Mouse (Mus musculus) hindbrain, embryonic 12.5 days (tissue): ENCODE measurements around the gene Stpg4. TPM values are rescaled to one million over a fixed set of nuclear protein-coding genes. Genes with fewer than 3 reads are reported as not detected.
A peak's percentile ranks its signal among the peaks of the same experiment; 100 is the strongest.

ENCODE experiments used
- ATAC-seq: fragments of 200-750 bp; cut with Nextera tagmentation; 2 replicates; pipeline ENCODE4 v1.8.0; 2017; ENCODE audit warnings: moderate TSS enrichment; ENCODE audit not compliant: low FRiP score
- H3K27ac ChIP-seq: fragments of 300-500 bp; sonication (generic); 2 replicates; pipeline ENCODE4 v1.5.1; 2016; ENCODE audit warnings: mild to moderate bottlenecking
- H3K27me3 ChIP-seq: fragments of 300-500 bp; sonication (generic); 2 replicates; pipeline ENCODE4 v1.6.1; 2016; ENCODE audit warnings: mild to moderate bottlenecking
- H3K36me3 ChIP-seq: fragments of 300-500 bp; sonication (generic); 2 replicates; pipeline ENCODE4 v1.6.1; 2016; ENCODE audit warnings: mild to moderate bottlenecking
- H3K4me1 ChIP-seq: fragments of 300-500 bp; sonication (generic); 2 replicates; pipeline ENCODE4 v1.6.1; 2016
- H3K4me2 ChIP-seq: fragments of 300-500 bp; sonication (generic); replicated peaks from 2 replicates; pipeline ENCODE4 v1.6.1; 2016; ENCODE audit warnings: mild to moderate bottlenecking
- H3K4me3 ChIP-seq: fragments of 300-500 bp; sonication (generic); 2 replicates; pipeline ENCODE4 v1.5.1; 2016; ENCODE audit warnings: mild to moderate bottlenecking
- H3K9ac ChIP-seq: fragments of 300-500 bp; sonication (generic); 2 replicates; pipeline ENCODE4 v1.6.1; 2016; ENCODE audit warnings: mild to moderate bottlenecking, moderate library complexity
- H3K9me3 ChIP-seq: fragments of 300-500 bp; sonication (generic); replicated peaks from 2 replicates; pipeline ENCODE4 v1.6.1; 2016; ENCODE audit warnings: mild to moderate bottlenecking
- WGBS: fragments of 180-500 bp; shearing (Covaris S2); methylation state at CpG from one replicate; pipeline ENCODE4 v1.1.7; 2016; 5-methylcytosine and 5-hydroxymethylcytosine counted together
- polyA plus RNA-seq: library from polyadenylated mRNA; unstranded; fragments of >200 nt; fragmentation: Nextera tagmentation; extraction: Ambion mirVana; gene quantifications from 2 replicates; pipeline ENCODE4 v1.2.1, GENCODE M21; 2016

Stpg4 gene
- polyA plus RNA-seq, 1 experiment from 2014 or later = 0.34 TPM

DNA sequence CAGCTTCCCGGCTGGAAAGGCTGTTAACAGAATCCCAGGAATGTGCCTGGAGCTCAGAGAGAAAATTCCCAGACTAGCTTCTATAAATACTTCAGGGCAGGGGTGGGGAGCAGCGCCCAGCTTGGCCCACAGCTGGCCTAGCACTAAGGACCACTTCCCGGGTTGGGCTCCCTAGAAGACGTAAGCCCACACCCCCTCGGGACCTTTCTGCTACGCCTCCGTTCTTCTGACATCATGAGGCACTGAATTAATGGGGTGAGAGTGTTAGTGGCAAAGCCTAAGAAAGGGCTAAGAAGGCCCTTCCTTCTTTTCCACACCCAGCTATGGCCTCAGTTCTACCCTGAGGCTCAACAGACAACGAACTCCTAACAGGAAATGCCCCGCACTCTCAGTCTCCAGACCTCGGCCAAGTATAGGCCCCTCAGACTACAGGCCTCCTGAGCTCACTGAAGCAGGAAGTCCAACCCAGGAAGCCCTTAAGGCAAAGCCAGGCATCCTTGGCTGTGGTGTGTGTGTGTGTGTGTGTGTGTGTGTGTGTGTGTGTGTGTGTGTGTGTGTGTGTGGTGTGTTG, 51.5 kb downstream of the Stpg4 start:
- Histone ChIP-seq H3K27me3 (no peaks in the 10 kb centered on the region), H3K27ac (0 out of 2 replicates have a peak overlapping the region, but pooled peaks have one; percentile 17), H3K4me1 (peaks cover 62% of the 10 kb centered on the region), H3K9ac (no peak overlapping the region), H3K9me3 (no peaks in the 10 kb centered on the region), H3K36me3 (no peaks in the 10 kb centered on the region), H3K4me3 (no peak overlapping the region), H3K4me2 (no peak overlapping the region)
- 47% methylated on average over 10 of the region's 10 CpGs for WGBS
- ATAC-seq = no peak

DNA sequence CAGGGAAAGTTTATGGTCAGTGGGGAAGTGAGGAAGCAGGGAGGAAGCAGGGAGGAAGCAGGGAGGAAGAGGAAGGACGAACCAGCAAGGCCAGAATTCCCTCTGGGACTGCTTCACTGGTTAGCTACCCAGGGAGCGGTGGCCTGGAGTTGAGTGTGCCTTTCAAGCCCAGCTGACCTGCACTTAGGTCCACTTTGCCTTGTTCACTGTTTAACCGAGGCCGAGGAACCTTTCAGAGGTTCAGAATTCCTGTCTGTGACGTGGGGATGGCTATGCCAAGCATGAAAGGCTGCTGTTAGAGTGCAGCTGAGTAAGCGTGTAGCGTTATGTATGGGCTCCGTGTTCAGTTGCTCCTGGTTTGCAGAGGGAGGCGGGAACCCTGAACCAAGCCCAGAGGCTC, 54.2 kb downstream of the Stpg4 start:
- Histone ChIP-seq H3K4me1 (peaks cover 53% of the 10 kb centered on the region), H3K4me3 (no peak overlapping the region), H3K36me3 (no peaks in the 10 kb centered on the region), H3K4me2 (no peak overlapping the region), H3K9ac (no peak overlapping the region), H3K27me3 (0 out of 2 replicates have a peak, but pooled peaks cover 2% of the 10 kb centered on the region), H3K9me3 (no peaks in the 10 kb centered on the region), H3K27ac (no peak overlapping the region)
- no peak for ATAC-seq
- 91% methylated on average over 9 of the region's 9 CpGs for WGBS

DNA sequence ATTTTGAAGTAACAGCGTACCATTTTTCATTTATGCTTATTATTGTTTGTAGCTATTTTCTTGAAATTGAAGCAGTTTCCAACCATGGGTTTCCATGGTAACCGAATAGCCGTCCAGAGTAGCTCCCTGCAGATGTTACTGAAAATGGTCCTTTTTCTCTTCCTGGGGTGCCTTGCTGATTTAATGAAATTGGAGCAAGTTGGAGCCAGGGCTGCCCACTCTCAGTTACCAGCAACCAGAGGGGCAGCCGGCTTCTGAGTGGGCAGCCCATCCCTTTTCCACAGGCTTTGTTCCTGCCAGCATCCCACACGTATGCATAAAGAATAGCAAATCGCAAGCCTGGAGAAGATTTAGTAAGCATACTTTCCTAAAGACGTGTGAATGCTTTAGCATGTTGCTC, 55.4 kb downstream of the Stpg4 start:
- peaks cover 53% of the 10 kb centered on the region for H3K4me1 ChIP-seq
- 68% methylated on average over 7 of the region's 7 CpGs for WGBS

DNA sequence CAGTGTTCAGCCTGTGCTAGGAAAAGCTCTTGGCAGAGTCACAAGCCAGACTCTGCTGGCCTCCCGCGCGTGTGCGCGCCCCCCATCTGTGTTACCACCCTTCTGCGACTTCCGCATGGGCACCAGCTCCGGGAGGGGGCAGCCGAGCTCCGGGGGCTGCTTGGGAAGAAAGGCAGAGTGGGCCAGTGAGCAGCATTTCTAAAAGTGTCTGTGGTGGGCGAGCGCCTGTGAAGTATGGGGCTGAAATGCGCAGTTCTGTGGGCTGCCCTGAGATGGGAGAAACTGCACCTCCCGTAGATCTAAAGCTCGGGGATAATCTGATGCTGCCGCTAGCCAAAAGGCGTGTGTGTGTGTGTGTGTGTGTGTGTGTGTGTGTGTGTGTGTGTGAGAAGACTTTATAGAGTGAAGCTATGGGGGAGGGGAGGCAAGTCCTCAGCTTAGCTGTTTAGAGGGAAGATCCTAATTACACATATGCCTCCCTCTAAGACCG, 58.2 kb downstream of the Stpg4 start:
- H3K4me2 ChIP-seq = no peak overlapping the region
- WGBS = 71% methylated on average over 18 of the region's 18 CpGs
- H3K4me1 ChIP-seq = peaks cover 45% of the 10 kb centered on the region
- no peaks in the 10 kb centered on the region for H3K9me3 ChIP-seq
- H3K4me3 ChIP-seq = no peak overlapping the region
- 0 out of 2 replicates have a peak, but pooled peaks cover 4% of the 10 kb centered on the region for H3K27me3 ChIP-seq
- no peak for ATAC-seq
- no peak overlapping the region for H3K9ac ChIP-seq
- no peak overlapping the region for H3K27ac ChIP-seq
- H3K36me3 ChIP-seq = no peaks in the 10 kb centered on the region

More for the DNA sequence above, 55.4 kb downstream of the Stpg4 start:
- Histone ChIP-seq H3K27ac (0 out of 2 replicates have a peak overlapping the region, but pooled peaks have one; percentile 30), H3K36me3 (no peaks in the 10 kb centered on the region), H3K9ac (no peak overlapping the region), H3K27me3 (0 out of 2 replicates have a peak, but pooled peaks cover 4% of the 10 kb centered on the region), H3K4me3 (no peak overlapping the region), H3K9me3 (no peaks in the 10 kb centered on the region), H3K4me2 (no peak overlapping the region)
- ATAC-seq = no peak

DNA sequence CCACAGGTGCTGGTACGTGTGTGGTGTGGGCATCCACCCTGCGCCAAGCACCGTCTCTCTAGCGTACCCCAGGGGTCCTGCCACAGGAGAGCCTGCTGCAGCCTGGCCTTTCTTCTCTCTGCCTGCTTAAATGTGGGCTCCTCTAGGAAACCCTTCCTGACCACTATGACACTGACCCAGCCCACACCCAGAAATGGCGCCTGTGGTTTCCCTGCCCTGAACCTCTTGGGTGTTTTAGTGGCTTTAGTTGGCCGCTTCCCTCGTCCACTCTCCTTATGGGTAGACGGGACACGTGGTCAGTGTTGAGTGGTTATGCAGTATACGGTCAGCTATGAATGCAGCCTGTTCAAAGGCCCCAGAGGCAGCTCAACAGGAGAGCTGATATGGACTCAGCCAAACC, 59.1 kb downstream of the Stpg4 start:
- 87% methylated on average over 10 of the region's 10 CpGs for WGBS
- Histone ChIP-seq H3K36me3 (no peaks in the 10 kb centered on the region), H3K4me1 (peaks cover 45% of the 10 kb centered on the region), H3K4me3 (no peak overlapping the region), H3K9me3 (no peaks in the 10 kb centered on the region), H3K4me2 (no peak overlapping the region), H3K27me3 (0 out of 2 replicates have a peak, but pooled peaks cover 4% of the 10 kb centered on the region), H3K9ac (no peak overlapping the region), H3K27ac (no peak overlapping the region)
- ATAC-seq = no peak

DNA sequence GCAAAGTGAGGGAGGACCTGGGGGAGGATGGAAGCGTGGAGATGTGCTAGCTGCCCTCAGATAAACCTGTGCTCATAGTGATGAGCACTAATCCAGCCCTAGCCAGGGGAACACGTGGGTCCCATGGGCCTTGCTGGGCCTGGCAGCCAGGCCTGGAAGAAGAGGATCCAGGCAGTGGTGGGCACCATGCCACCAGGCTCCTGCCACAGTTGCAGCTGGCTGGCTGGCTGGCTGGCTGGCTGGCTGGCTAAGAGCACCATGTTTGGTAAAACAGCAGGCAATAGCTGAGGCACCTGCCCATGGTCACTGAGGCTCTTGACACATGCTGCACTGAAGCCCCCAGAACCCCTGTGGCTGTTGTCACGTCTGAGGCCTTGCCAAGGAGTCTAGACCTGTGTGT, 59.9 kb downstream of the Stpg4 start:
- no peak overlapping the region for H3K4me3 ChIP-seq
- H3K27me3 ChIP-seq = 0 out of 2 replicates have a peak, but pooled peaks cover 4% of the 10 kb centered on the region
- H3K9me3 ChIP-seq = no peaks in the 10 kb centered on the region
- no peak overlapping the region for H3K9ac ChIP-seq
- peaks cover 44% of the 10 kb centered on the region for H3K4me1 ChIP-seq
- no peaks in the 10 kb centered on the region for H3K36me3 ChIP-seq
- WGBS = 66% methylated on average over 3 of the region's 3 CpGs
- H3K4me2 ChIP-seq = no peak overlapping the region
- no peak overlapping the region for H3K27ac ChIP-seq
- ATAC-seq = no peak

DNA sequence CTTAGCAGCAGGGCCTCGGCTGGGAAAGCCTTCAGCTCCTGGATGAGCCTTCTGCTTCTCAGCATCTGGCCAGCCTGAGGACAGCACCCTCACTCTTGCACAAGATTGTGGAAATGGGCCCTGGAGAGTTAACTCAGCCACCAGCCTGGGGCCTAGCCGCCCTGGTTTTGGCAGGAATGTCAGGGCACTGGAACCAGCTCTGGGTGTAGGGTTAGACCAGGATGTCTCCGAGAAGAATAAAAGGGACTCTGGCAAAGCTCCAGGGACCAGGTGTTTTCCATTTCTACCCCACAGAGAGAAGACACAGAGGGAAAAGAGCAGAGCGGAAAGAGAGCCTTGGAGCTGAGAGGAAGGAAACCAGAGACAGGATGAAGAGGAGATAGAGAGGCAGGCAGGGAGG, 60.3 kb downstream of the Stpg4 start:
- no peak for ATAC-seq
- no peak overlapping the region for H3K27ac ChIP-seq
- no peak overlapping the region for H3K4me3 ChIP-seq
- no peak overlapping the region for H3K4me2 ChIP-seq
- 0 out of 2 replicates have a peak, but pooled peaks cover 4% of the 10 kb centered on the region for H3K27me3 ChIP-seq
- H3K9me3 ChIP-seq = no peaks in the 10 kb centered on the region
- H3K4me1 ChIP-seq = peaks cover 40% of the 10 kb centered on the region
- no peaks in the 10 kb centered on the region for H3K36me3 ChIP-seq
- WGBS = 37% methylated on average over 4 of the region's 4 CpGs
- no peak overlapping the region for H3K9ac ChIP-seq

DNA sequence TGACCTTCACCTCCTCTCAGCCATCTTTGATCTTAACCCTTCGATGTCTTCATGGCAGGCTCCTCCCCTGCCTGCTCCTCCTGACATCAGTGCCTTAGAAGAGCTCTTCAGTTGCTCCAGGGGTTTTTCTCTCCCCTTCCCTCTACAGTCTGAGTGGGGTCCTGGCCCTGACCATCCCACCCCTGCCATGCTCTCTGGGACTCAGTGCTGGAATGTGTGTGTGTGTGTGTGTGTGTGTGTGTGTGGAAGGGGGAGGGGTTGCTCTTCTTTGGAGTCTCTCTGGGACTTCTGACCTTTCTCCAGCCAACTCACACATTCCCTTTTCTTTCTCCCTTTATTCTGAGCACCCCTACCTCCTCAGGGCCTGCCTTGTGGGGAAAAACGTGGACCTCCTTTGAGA, 61.0 kb downstream of the Stpg4 start:
- Histone ChIP-seq H3K36me3 (no peaks in the 10 kb centered on the region), H3K27ac (no peak overlapping the region), H3K9me3 (no peaks in the 10 kb centered on the region), H3K4me2 (no peak overlapping the region), H3K9ac (no peak overlapping the region), H3K4me3 (no peak overlapping the region), H3K4me1 (peaks cover 39% of the 10 kb centered on the region), H3K27me3 (0 out of 2 replicates have a peak, but pooled peaks cover 4% of the 10 kb centered on the region)
- ATAC-seq = no peak
- 12% methylated on average over 2 of the region's 2 CpGs for WGBS

DNA sequence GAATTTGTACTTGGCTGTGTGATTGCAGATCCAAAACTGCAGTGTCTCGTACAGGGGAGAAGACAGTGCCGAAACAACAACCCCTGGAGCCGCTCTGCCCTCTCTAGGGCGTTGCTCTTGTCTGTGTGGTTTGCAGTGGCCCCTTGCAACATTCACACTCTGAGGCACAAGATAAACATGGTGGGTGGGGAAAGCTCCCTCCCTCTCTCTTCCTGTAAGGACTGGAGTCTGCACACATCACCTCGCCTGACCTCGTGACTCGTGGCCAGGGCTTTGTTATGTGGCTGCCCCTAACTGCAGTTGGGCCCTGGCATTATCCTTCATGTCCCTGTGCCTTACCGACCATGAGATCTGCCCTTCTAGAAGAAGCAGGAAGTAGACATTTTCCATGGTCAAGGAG, 62.3 kb downstream of the Stpg4 start:
- H3K4me1 ChIP-seq = peaks cover 42% of the 10 kb centered on the region
- no peak overlapping the region for H3K9ac ChIP-seq
- 0 out of 2 replicates have a peak, but pooled peaks cover 4% of the 10 kb centered on the region for H3K27me3 ChIP-seq
- H3K27ac ChIP-seq = no peak overlapping the region
- no peaks in the 10 kb centered on the region for H3K36me3 ChIP-seq
- 56% methylated on average over 8 of the region's 8 CpGs for WGBS
- H3K4me3 ChIP-seq = no peak overlapping the region
- no peaks in the 10 kb centered on the region for H3K9me3 ChIP-seq
- no peak for ATAC-seq
- H3K4me2 ChIP-seq = no peak overlapping the region

DNA sequence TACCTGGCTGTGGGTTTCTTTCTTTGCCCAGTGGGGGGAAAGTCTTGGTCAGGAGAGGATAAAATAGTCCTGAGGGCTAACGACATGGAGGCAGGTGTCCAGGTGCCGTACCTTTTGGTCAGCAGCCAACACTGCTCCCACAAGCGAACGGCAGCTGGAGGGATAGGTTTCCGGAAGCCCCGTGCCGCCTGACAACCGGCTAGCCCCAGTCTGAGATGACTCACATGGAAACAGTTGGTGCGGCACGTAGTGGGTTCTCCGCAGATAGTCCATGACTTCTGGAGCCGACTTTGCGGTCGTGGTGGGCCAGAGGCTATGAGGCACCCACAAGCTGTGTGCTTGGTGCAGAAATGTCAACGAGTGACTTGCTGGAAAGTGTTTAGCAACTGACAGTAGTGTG, 63.4 kb downstream of the Stpg4 start:
- Histone ChIP-seq H3K4me2 (no peak overlapping the region), H3K9ac (no peak overlapping the region), H3K4me3 (no peak overlapping the region), H3K9me3 (no peaks in the 10 kb centered on the region), H3K36me3 (no peaks in the 10 kb centered on the region), H3K4me1 (peaks cover 38% of the 10 kb centered on the region), H3K27ac (no peak overlapping the region), H3K27me3 (0 out of 2 replicates have a peak, but pooled peaks cover 4% of the 10 kb centered on the region)
- ATAC-seq = no peak
- WGBS = 92% methylated on average over 15 of the region's 15 CpGs

DNA sequence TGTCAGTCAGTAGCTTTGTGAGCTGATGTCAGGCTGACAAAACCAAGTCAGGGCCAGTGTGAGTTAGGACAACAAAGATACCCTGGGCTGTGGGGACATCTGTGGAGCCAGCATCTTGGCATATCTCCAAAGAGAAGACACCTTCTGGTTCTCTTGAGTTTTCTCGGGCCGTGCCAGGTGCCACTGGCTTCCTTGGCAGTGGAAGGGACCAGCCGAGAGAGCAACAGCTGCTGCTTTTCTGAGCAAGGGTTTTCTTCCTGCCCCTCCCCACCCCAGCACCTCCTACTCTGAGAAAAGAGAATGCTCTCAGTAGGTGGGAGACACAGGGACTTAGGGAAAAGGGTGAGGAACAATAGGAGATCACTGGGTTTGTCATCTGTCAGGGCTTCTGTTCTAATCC, 66.4 kb downstream of the Stpg4 start:
- no peaks in the 10 kb centered on the region for H3K36me3 ChIP-seq
- no peak overlapping the region for H3K9ac ChIP-seq
- H3K27ac ChIP-seq = no peak overlapping the region
- no peak overlapping the region for H3K4me2 ChIP-seq
- no peak for ATAC-seq
- H3K4me3 ChIP-seq = no peak overlapping the region
- 54% methylated on average over 3 of the region's 3 CpGs for WGBS
- H3K27me3 ChIP-seq = no peaks in the 10 kb centered on the region
- H3K4me1 ChIP-seq = peaks cover 12% of the 10 kb centered on the region
- H3K9me3 ChIP-seq = no peaks in the 10 kb centered on the region

DNA sequence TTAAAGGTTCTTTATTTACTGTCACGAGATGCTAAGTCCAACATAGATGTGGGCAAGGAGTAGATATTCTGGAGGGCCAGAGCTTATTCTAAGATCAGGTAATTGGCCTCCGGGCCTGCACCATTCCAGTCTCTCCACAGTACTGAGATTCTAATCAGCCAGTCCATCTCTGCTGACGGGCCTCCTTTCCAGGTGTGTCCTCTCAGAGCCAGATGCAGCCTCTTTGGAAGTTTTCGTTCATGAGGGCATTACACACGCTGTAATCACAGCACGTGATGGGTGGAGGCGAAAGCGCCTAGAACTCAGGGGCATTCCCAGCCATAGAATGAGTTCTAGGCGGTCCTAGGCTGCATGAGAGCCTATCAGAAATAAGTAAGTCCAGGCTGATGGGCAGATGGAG, 70.0 kb downstream of the Stpg4 start:
- no peak overlapping the region for H3K9ac ChIP-seq
- ATAC-seq = no peak
- no peaks in the 10 kb centered on the region for H3K9me3 ChIP-seq
- 86% methylated on average over 9 of the region's 9 CpGs for WGBS
- H3K27ac ChIP-seq = no peak overlapping the region
- no peak overlapping the region for H3K4me3 ChIP-seq
- no peaks in the 10 kb centered on the region for H3K27me3 ChIP-seq
- no peak overlapping the region for H3K4me2 ChIP-seq
- H3K36me3 ChIP-seq = no peaks in the 10 kb centered on the region
- H3K4me1 ChIP-seq = peaks cover 20% of the 10 kb centered on the region

DNA sequence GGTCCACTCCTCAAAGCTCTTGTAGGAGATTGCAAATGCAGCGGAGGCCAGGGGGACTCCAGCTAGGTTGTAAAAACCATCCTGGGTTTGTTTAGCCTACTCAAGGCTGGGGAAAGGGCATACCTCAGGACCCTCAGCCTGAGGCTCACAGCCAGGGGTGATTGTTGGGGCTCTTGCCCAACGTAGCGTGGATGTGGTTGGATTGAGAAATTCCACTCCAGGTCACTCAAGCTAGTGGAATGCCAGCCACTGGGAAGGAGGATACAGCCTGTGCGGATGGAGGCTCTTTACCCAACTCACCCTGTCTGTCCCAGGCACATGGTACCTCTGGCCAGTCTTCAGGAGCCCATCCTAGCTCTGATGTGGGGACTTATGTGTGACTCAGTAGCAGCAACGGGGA, 71.3 kb downstream of the Stpg4 start:
- H3K4me1 ChIP-seq = peaks cover 27% of the 10 kb centered on the region
- ATAC-seq = no peak
- 77% methylated on average over 5 of the region's 5 CpGs for WGBS
- no peak overlapping the region for H3K4me3 ChIP-seq
- H3K9me3 ChIP-seq = no peaks in the 10 kb centered on the region
- no peaks in the 10 kb centered on the region for H3K36me3 ChIP-seq
- no peak overlapping the region for H3K27ac ChIP-seq
- no peak overlapping the region for H3K4me2 ChIP-seq
- H3K27me3 ChIP-seq = no peaks in the 10 kb centered on the region
- no peak overlapping the region for H3K9ac ChIP-seq
